Mouse (Mus musculus) macrophage (primary cell): ENCODE results near the gene Nsun2. TPM values are rescaled to one million over a fixed set of nuclear protein-coding genes. Genes with fewer than 3 reads are reported as not detected.

Source experiments
- H3K27ac ChIP-seq: fragments of 350-480 bp; formaldehyde crosslinking; 2 replicates; pipeline ENCODE4 v1.9.0; 2021
- H3K36me3 ChIP-seq: fragments of 350-480 bp; formaldehyde crosslinking; 2 replicates; pipeline ENCODE4 v1.9.0; 2021; ENCODE audit errors: inconsistent target
- H3K4me3 ChIP-seq: fragments of 350-480 bp; formaldehyde crosslinking; 2 replicates; pipeline ENCODE4 v1.9.0; 2021; ENCODE audit errors: inconsistent target
- H3K79me2 ChIP-seq: fragments of 350-480 bp; formaldehyde crosslinking; 2 replicates; pipeline ENCODE4 v1.9.0; 2021; ENCODE audit errors: inconsistent target
- WGBS: methylation state at CpG from one replicate; pipeline ENCODE4 v1.1.7; 2026; ENCODE audit warnings: inconsistent platforms; ENCODE audit not compliant: missing documents; 5-methylcytosine and 5-hydroxymethylcytosine counted together
- polyA plus RNA-seq: library from polyadenylated mRNA; stranded (reverse); fragments of 250-400 nt; gene quantifications from 3 replicates; pipeline ENCODE4 v1.2.4, GENCODE M21; 2018; ENCODE audit warnings: inconsistent platforms

Gene Nsun2
- polyA plus RNA-seq, 1 experiment from 2014 or later: 44.0 TPM

GRCm38 (mm10) chr13:69534334-69534653 is 748 bp downstream of the Nsun2 start, which contains the start of gene Tent4a:
Gene Tent4a, minus strand, starts transcription at chr13:69534617.
- H3K4me3 ChIP-seq: peak within 1 kb of the TSS; percentile 49
- 0% methylated on average over 1 of the region's 57 CpGs for WGBS
- H3K36me3 ChIP-seq: no peaks in the 10 kb centered on the region
- peaks cover 40% of the 10 kb centered on the region for H3K79me2 ChIP-seq
- peak within 1 kb of the TSS; percentile 83 for H3K27ac ChIP-seq

- Histone ChIP-seq H3K79me2 (peaks cover 34% of the 10 kb centered on the region), H3K27ac (peak overlapping the region; percentile 83), H3K4me3 (peak overlapping the region; percentile 49), H3K36me3 (no peaks in the 10 kb centered on the region)
- WGBS: 1% methylated on average over 74 of the region's 86 CpGs
These were observed 1.4 kb downstream of the Nsun2 start for GRCm38 (mm10) chr13:69534654-69535551.

- Histone ChIP-seq H3K36me3 (no peaks in the 10 kb centered on the region), H3K4me3 (no peak overlapping the region), H3K27ac (no peak overlapping the region), H3K79me2 (peaks cover 23% of the 10 kb centered on the region)
- WGBS: 76% methylated on average over 4 of the region's 4 CpGs
These were observed 2.5 kb downstream of the Nsun2 start for GRCm38 (mm10) chr13:69536021-69536420.

GRCm38 (mm10) chr13:69537366-69537765 is 3.8 kb downstream of the Nsun2 start:
- Histone ChIP-seq H3K36me3 (no peaks in the 10 kb centered on the region), H3K4me3 (no peak overlapping the region), H3K79me2 (peaks cover 10% of the 10 kb centered on the region), H3K27ac (no peak overlapping the region)
- 88% methylated on average over 7 of the region's 7 CpGs for WGBS

- H3K36me3 ChIP-seq: no peaks in the 10 kb centered on the region
- no peaks in the 10 kb centered on the region; the same call in 1 of the 2 replicates for H3K79me2 ChIP-seq
- H3K4me3 ChIP-seq: no peak overlapping the region
- no peak overlapping the region for H3K27ac ChIP-seq
- WGBS: 52% methylated on average over 4 of the region's 4 CpGs
These were observed 4.8 kb downstream of the Nsun2 start for GRCm38 (mm10) chr13:69538327-69538726.

- H3K4me3 ChIP-seq: no peak overlapping the region
- 32% methylated on average over 5 of the region's 6 CpGs for WGBS
These were observed 7.7 kb downstream of the Nsun2 start for GRCm38 (mm10) chr13:69541209-69541608.

GRCm38 (mm10) chr13:69541776-69542175 is 8.2 kb downstream of the Nsun2 start:
- 82% methylated on average over 10 of the region's 10 CpGs for WGBS
- Histone ChIP-seq H3K79me2 (no peaks in the 10 kb centered on the region), H3K36me3 (no peaks in the 10 kb centered on the region), H3K27ac (no peak overlapping the region), H3K4me3 (no peak overlapping the region)

More at GRCm38 (mm10) chr13:69541209-69541608, 7.7 kb downstream of the Nsun2 start:
- Histone ChIP-seq H3K36me3 (no peaks in the 10 kb centered on the region), H3K79me2 (no peaks in the 10 kb centered on the region), H3K27ac (no peak overlapping the region)

- Histone ChIP-seq H3K36me3 (no peaks in the 10 kb centered on the region), H3K4me3 (no peak overlapping the region), H3K27ac (no peak overlapping the region), H3K79me2 (no peaks in the 10 kb centered on the region)
- WGBS: 84% methylated on average over 17 of the region's 17 CpGs
These were observed 9.2 kb downstream of the Nsun2 start for GRCm38 (mm10) chr13:69542571-69543352.

- no peak overlapping the region for H3K4me3 ChIP-seq
- WGBS: 94% methylated on average over 10 of the region's 12 CpGs
- H3K79me2 ChIP-seq: no peaks in the 10 kb centered on the region
- H3K36me3 ChIP-seq: no peaks in the 10 kb centered on the region
- H3K27ac ChIP-seq: no peak overlapping the region
These were observed 10.0 kb downstream of the Nsun2 start for GRCm38 (mm10) chr13:69543595-69543994.

- Histone ChIP-seq H3K36me3 (no peaks in the 10 kb centered on the region), H3K27ac (no peak overlapping the region), H3K79me2 (no peaks in the 10 kb centered on the region), H3K4me3 (no peak overlapping the region)
- WGBS: 32% methylated on average over 3 of the region's 3 CpGs
These were observed 11.5 kb downstream of the Nsun2 start for GRCm38 (mm10) chr13:69545019-69545418.

GRCm38 (mm10) chr13:69547488-69548180 is 14.1 kb downstream of the Nsun2 start:
- Histone ChIP-seq H3K27ac (no peak overlapping the region), H3K4me3 (no peak overlapping the region), H3K36me3 (no peaks in the 10 kb centered on the region), H3K79me2 (no peaks in the 10 kb centered on the region)
- 84% methylated on average over 16 of the region's 16 CpGs for WGBS

- no peak overlapping the region for H3K4me3 ChIP-seq
- H3K79me2 ChIP-seq: no peaks in the 10 kb centered on the region
- WGBS: 68% methylated on average over 8 of the region's 8 CpGs
- no peaks in the 10 kb centered on the region for H3K36me3 ChIP-seq
- H3K27ac ChIP-seq: no peak overlapping the region
These were observed 16.4 kb downstream of the Nsun2 start for GRCm38 (mm10) chr13:69549980-69550379.

GRCm38 (mm10) chr13:69550831-69551230 is 17.3 kb downstream of the Nsun2 start:
- H3K4me3 ChIP-seq: no peak overlapping the region
- no peaks in the 10 kb centered on the region for H3K79me2 ChIP-seq
- no peak overlapping the region for H3K27ac ChIP-seq
- WGBS: 92% methylated on average over 2 of the region's 2 CpGs
- H3K36me3 ChIP-seq: no peaks in the 10 kb centered on the region

- Histone ChIP-seq H3K27ac (no peak overlapping the region), H3K4me3 (no peak overlapping the region)
- 22% methylated on average over 5 of the region's 5 CpGs for WGBS
These were observed 19.5 kb downstream of the Nsun2 start for GRCm38 (mm10) chr13:69553024-69553423.

More at GRCm38 (mm10) chr13:69553024-69553423, 19.5 kb downstream of the Nsun2 start:
- Histone ChIP-seq H3K36me3 (no peaks in the 10 kb centered on the region), H3K79me2 (no peaks in the 10 kb centered on the region)
